Mouse (Mus musculus) layer of hippocampus, adult 2 months (tissue): ENCODE results near the gene Dkk3. TPM values are rescaled to one million over a fixed set of nuclear protein-coding genes. Genes with fewer than 3 reads are reported as not detected.
A peak's percentile ranks its signal among the peaks of the same experiment; 100 is the strongest.
"Not testable (repeated sequence)": the region's sequence is repeated elsewhere in the genome, so short reads cannot be mapped to it uniquely, and the experiment has no call there.

Source experiments
- DNase-seq, 2 experiments: peaks; one replicate each; pipeline ENCODE4 v3.0.0; 2022; ENCODE audit warnings: low spot score in 2 of 2
- H3K27ac ChIP-seq: fragments of 200-600 bp; 2 replicates; pipeline ENCODE4 v1.8.1; 2022
- H3K4me3 ChIP-seq: fragments of 200-600 bp; 2 replicates; pipeline ENCODE4 v1.8.1; 2022; ENCODE audit warnings: mild to moderate bottlenecking
- CTCF ChIP-seq: fragments of 200-600 bp; conservative IDR thresholded peaks from 2 replicates; pipeline ENCODE4 v1.8.1; 2022; ENCODE audit warnings: antibody characterized with exemption, mild to moderate bottlenecking, moderate library complexity
- total RNA-seq, 2 experiments: library from RNA; stranded (reverse); gene quantifications; 2 replicates each; pipeline ENCODE4 v1.2.3; 2021

Dkk3 gene
- total RNA-seq, 2 experiments from 2014 or later, result 253 to 270 TPM

GRCm38 (mm10) chr7:112187536-112188459 lies 28.9 kb upstream of the Dkk3 start:
- Histone ChIP-seq H3K4me3 (no peak overlapping the region), H3K27ac (no peak overlapping the region)
- DNase-seq, result no peak
- TF ChIP-seq CTCF, result no peak

DNA sequence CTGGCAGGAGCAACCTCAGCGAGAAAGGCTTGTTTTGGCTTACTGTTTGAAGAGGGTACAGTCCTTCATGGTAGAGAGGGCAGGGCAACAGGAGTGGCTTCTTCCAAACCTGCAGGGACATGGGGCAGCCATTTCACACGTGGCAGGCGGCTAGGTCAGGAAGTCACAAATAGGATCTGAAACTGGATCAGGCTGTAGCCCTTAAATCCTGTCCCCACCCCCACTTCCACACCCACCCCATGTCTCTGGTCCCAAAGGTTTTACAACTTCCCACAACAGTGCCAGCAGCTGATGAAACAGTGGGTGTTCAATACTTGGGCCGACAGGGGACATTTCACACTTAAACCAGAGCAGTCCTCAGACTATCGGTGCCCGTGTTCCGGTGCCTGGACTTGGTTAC lies 28.0 kb upstream of the Dkk3 start:
- DNase-seq, result no peak
- Histone ChIP-seq H3K4me3 (no peak overlapping the region), H3K27ac (no peak overlapping the region)
- no peak for TF ChIP-seq CTCF

DNA sequence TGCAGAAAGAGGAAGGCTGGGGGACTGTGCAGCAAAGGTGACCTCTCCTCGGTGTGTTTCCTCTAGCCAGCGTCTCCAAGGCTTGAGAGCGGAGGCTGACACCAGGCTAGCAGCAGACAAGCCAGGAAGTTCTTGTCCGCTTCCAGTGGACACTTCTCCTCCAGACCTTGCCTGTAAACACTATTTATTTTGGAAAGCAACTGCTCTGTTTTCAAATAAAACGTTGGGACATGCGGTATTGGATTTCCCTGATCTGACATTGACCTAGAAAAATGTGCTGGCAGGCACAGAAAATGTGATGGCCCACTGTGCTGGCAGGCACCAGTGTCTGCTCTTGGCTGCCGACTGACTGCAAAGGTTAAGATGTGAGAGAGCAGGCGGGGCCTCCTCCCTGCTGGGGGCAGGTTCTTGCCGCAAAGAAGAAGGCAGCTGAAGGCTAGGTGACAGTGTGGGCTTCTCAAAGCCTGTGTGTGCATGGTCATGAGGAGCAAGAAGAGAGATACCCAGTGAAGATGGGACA lies 26.4 kb upstream of the Dkk3 start:
- Histone ChIP-seq H3K27ac (peak overlapping the region; percentile 44; the same call in 1 of the 2 replicates), H3K4me3 (no peak overlapping the region)
- no peak for DNase-seq
- no peak for TF ChIP-seq CTCF

DNA sequence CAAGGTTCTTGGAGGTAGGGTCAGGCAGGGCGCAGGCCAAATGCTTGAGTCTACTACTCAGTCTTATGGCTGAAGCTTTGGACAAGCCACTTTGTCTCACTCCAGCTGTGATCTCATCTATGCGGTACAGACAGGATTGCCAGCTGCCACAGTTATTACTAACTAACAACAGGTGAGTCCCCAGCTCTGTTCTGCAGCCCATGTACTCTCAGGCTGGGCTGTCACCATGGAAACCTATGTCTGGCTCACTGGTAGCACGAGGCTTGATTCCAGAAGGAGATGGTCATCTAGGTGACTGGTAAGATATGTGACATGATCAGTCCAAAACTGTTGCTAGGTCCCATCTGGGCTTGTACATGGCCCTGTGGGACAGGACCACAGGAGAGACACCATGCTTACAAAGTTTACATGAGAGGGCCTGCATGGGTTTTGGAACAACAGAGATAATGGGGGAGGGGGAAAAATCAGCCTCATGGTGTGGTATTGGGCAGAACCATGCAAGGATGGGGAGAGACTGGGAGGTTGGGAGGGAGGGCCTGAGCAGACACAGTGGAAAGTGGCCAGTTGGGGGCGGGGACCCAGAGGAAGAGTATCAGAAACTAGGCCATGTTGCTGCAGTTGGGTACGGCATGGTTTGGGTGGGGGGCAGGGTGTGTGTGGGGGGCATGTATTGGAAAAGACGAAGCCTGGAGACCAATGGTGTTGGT lies 25.8 kb upstream of the Dkk3 start:
- H3K4me3 ChIP-seq, result no peak overlapping the region
- TF ChIP-seq CTCF, result no peak
- 0 out of 2 replicates have a peak overlapping the region, but pooled peaks have one; percentile 44 for H3K27ac ChIP-seq
- DNase-seq, result no peak

DNA sequence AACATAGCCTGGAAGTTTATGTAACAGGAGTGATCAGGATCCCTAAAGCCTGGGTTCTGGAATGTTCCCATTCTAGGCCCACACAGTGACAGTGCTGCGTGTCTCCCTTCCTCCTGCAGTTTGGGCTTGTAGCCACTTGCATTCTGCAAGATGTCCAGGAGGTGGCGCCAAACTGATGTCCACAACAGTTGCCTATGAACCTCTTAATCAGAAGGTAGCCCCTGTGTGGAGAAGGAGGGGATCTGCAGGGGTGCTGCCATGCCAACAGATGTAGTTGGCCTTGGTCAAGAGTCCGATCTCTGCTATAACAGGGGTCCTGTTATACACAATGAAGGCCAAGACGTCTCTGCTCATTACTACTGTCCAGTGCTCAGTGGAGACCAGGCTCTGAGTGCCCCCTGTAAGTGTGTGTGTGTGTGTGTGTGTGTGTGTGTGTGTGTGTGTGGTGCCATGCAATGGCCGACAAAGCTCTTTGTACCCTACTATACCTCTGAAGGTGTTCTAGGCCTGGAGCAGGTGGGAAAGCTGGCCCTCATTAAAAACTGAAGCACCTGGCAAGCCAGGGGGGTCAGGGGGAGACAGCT lies 24.5 kb upstream of the Dkk3 start:
- peak overlapping the region; percentile 82 for H3K27ac ChIP-seq
- H3K4me3 ChIP-seq, result no peak overlapping the region

GRCm38 (mm10) chr7:112180235-112180705 lies 21.4 kb upstream of the Dkk3 start:
- TF ChIP-seq CTCF, result peak; percentile 93
- Histone ChIP-seq H3K27ac (peak overlapping the region; percentile 75), H3K4me3 (no peak overlapping the region)
- peak; percentile 85 to 88 for DNase-seq

More for the DNA sequence above, 24.5 kb upstream of the Dkk3 start:
- peak; percentile 95 for TF ChIP-seq CTCF
- DNase-seq, result peak; percentile 93 to 96

- Histone ChIP-seq H3K4me3 (no peak overlapping the region), H3K27ac (no peak overlapping the region; the same call in 1 of the 2 replicates)
- no peak for TF ChIP-seq CTCF
- no peak for DNase-seq
These were observed 17.8 kb upstream of the Dkk3 start for GRCm38 (mm10) chr7:112176627-112177026.

DNA sequence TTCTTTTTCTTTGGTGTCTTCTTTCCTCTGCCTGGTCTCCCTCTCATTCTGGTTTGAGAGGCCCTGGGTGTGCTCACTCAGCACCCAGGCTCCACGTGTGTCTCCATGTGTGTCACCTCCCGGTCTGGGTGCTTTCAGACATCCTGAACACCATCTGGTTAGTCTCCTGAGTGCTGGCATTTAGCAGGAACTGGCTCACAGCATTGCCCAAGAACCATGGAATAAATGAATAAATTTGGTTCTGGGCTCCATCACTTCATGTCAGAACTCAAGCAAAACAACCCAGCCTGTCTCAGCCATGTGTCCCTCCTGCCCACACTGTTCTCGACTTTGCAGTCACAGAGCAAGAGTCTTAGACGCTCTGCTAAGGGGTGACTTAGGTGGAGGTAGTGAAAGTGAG lies 13.8 kb upstream of the Dkk3 start:
- DNase-seq, result peak; percentile 48 to 72
- Histone ChIP-seq H3K27ac (peak overlapping the region; percentile 79), H3K4me3 (no peak overlapping the region)
- no peak for TF ChIP-seq CTCF

GRCm38 (mm10) chr7:112169955-112170692 lies 11.3 kb upstream of the Dkk3 start:
- H3K27ac ChIP-seq, result peak overlapping the region; percentile 43; the same call in 1 of the 2 replicates
- TF ChIP-seq CTCF, result no peak
- peak in 1 of 2 experiments; percentile 37 for DNase-seq
- no peak overlapping the region for H3K4me3 ChIP-seq

GRCm38 (mm10) chr7:112165593-112165992 lies 6.7 kb upstream of the Dkk3 start:
- DNase-seq, result no peak
- H3K4me3 ChIP-seq, result no peak overlapping the region
- no peak for TF ChIP-seq CTCF
- H3K27ac ChIP-seq, result no peak overlapping the region

- DNase-seq, H3K27ac ChIP-seq: not testable (repeated sequence)
These were observed 6.2 kb upstream of the Dkk3 start for GRCm38 (mm10) chr7:112165032-112165431.

GRCm38 (mm10) chr7:112164430-112164829 lies 5.6 kb upstream of the Dkk3 start:
- Histone ChIP-seq H3K27ac (no peak overlapping the region), H3K4me3 (no peak overlapping the region)
- no peak for DNase-seq
- no peak for TF ChIP-seq CTCF

More at GRCm38 (mm10) chr7:112165032-112165431, 6.2 kb upstream of the Dkk3 start:
- not testable (repeated sequence) for H3K4me3 ChIP-seq
